Mouse (Mus musculus) right cerebral cortex, postnatal 25 days (tissue): Measurements from ENCODE around the gene Scrn3.
A peak's percentile ranks its signal among the peaks of the same experiment; 100 is the strongest.

Source experiments
- DNase-seq: peaks from one replicate; pipeline ENCODE4 v3.0.0; 2022

The Scrn3 gene

GRCm38 (mm10) chr2:73275261-73276040 is 37.0 kb upstream of the Scrn3 start:
- no peak for DNase-seq

- no peak for DNase-seq
Measured at GRCm38 (mm10) chr2:73276141-73276571, 36.2 kb upstream of the Scrn3 start.

GRCm38 (mm10) chr2:73277021-73277708 is 35.2 kb upstream of the Scrn3 start:
- DNase-seq = no peak

- DNase-seq = no peak
Measured at GRCm38 (mm10) chr2:73277709-73278075, 34.7 kb upstream of the Scrn3 start.

- DNase-seq = peak; percentile 84
Measured at GRCm38 (mm10) chr2:73278131-73278854, 34.1 kb upstream of the Scrn3 start.

GRCm38 (mm10) chr2:73278869-73279268 is 33.5 kb upstream of the Scrn3 start:
- no peak for DNase-seq

- DNase-seq = no peak
Measured at GRCm38 (mm10) chr2:73279271-73280038, 32.9 kb upstream of the Scrn3 start.

- DNase-seq = no peak
Measured at GRCm38 (mm10) chr2:73280356-73281047, 31.9 kb upstream of the Scrn3 start.

- no peak for DNase-seq
Measured at GRCm38 (mm10) chr2:73281048-73281661, 31.2 kb upstream of the Scrn3 start.

- DNase-seq = no peak
Measured at GRCm38 (mm10) chr2:73281707-73282106, 30.7 kb upstream of the Scrn3 start.

- DNase-seq = no peak
Measured at GRCm38 (mm10) chr2:73285630-73286029, 26.8 kb upstream of the Scrn3 start.

- DNase-seq = no peak
Measured at GRCm38 (mm10) chr2:73291130-73291529, 21.3 kb upstream of the Scrn3 start.

- DNase-seq = no peak
Measured at GRCm38 (mm10) chr2:73295023-73295422, 17.4 kb upstream of the Scrn3 start.

- no peak for DNase-seq
Measured at GRCm38 (mm10) chr2:73298154-73298553, 14.2 kb upstream of the Scrn3 start.

GRCm38 (mm10) chr2:73298841-73299240 is 13.6 kb upstream of the Scrn3 start:
- no peak for DNase-seq

- no peak for DNase-seq
Measured at GRCm38 (mm10) chr2:73301979-73302378, 10.4 kb upstream of the Scrn3 start.

- no peak for DNase-seq
Measured at GRCm38 (mm10) chr2:73302722-73303121, 9.7 kb upstream of the Scrn3 start.

- no peak for DNase-seq
Measured at GRCm38 (mm10) chr2:73304506-73304905, 7.9 kb upstream of the Scrn3 start.

GRCm38 (mm10) chr2:73306006-73306405 is 6.4 kb upstream of the Scrn3 start:
- no peak for DNase-seq

- peak; percentile 24 for DNase-seq
Measured at GRCm38 (mm10) chr2:73313117-73313501, 708 bp downstream of the Scrn3 start.

GRCm38 (mm10) chr2:73314311-73314710 is 1.9 kb downstream of the Scrn3 start:
- no peak for DNase-seq

GRCm38 (mm10) chr2:73317426-73317825 is 5.0 kb downstream of the Scrn3 start:
- DNase-seq = no peak
